Comparison of ENCODE assay signal across 22 mouse cellular contexts in genomic region chr16:26284713-26285112, GRCm38 (mm10).
"Had no signal": no experiment of that assay in that cellular context is flagged by ENCODE, and none has a peak within 500 bp of the region (broad histone marks: within the 10 kb centered on the region; RNA-seq: fewer than 3 reads in every experiment).

No protein-coding gene starts in this region.

- H3K4me1 ChIP-seq: liver, embryonic 13.5 days; liver, embryonic 15.5 days; lung, embryonic 15.5 days; megakaryocyte, embryonic 14.5 days; midbrain, embryonic 13.5 days; midbrain, embryonic 15.5 days; neural tube, embryonic 13.5 days; neural tube, embryonic 15.5 days; stomach, embryonic 15.5 days had no signal

- H3K4me2 ChIP-seq: liver, embryonic 13.5 days; liver, embryonic 15.5 days; lung, embryonic 15.5 days; midbrain, embryonic 11.5 days; midbrain, embryonic 13.5 days; midbrain, embryonic 15.5 days; neural tube, embryonic 13.5 days; neural tube, embryonic 15.5 days; stomach, embryonic 15.5 days had no signal

- DNase-seq: liver, embryonic 13.5 days; liver, postnatal 0 days; lung, adult 2 months; lung, postnatal 14 days; lung, postnatal 36 days; right cerebral cortex, postnatal 14 days; thymus, adult 18-20 months; thymus, postnatal 14 days; thymus, postnatal 36 days had no signal

- H3K9ac ChIP-seq: liver, embryonic 13.5 days; liver, embryonic 15.5 days; liver, postnatal 0 days; lung, embryonic 15.5 days; midbrain, embryonic 13.5 days; midbrain, embryonic 15.5 days; neural tube, embryonic 13.5 days; neural tube, embryonic 15.5 days; stomach, embryonic 15.5 days had no signal

- H3K4me3 ChIP-seq: liver, embryonic 13.5 days; liver, embryonic 15.5 days; lung, embryonic 15.5 days; megakaryocyte, embryonic 14.5 days; midbrain, embryonic 13.5 days; midbrain, embryonic 15.5 days; myocyte; neural tube, embryonic 13.5 days; neural tube, embryonic 15.5 days; stomach, embryonic 15.5 days had no signal

- ATAC-seq: liver, postnatal 0 days; lung, postnatal 0 days; midbrain, embryonic 13.5 days; midbrain, embryonic 15.5 days had no signal

- H3K9me3 ChIP-seq: liver, embryonic 13.5 days; liver, embryonic 15.5 days; lung, embryonic 15.5 days; midbrain, embryonic 13.5 days; midbrain, embryonic 15.5 days; neural tube, embryonic 13.5 days; neural tube, embryonic 15.5 days; stomach, embryonic 15.5 days had no signal

- H3K27me3 ChIP-seq: liver, embryonic 13.5 days; liver, embryonic 15.5 days; lung, embryonic 15.5 days; megakaryocyte, embryonic 14.5 days; midbrain, embryonic 13.5 days; midbrain, embryonic 15.5 days; neural tube, embryonic 13.5 days; neural tube, embryonic 15.5 days; stomach, embryonic 15.5 days had no signal

- H3K27ac ChIP-seq: liver, embryonic 13.5 days; liver, embryonic 15.5 days; lung, embryonic 15.5 days; macrophage; midbrain, embryonic 13.5 days; midbrain, embryonic 15.5 days; neural tube, embryonic 13.5 days; neural tube, embryonic 15.5 days; stomach, embryonic 15.5 days; stomach, postnatal 0 days had no signal

- H3K36me3 ChIP-seq: liver, embryonic 13.5 days; liver, embryonic 15.5 days; lung, embryonic 15.5 days; midbrain, embryonic 13.5 days; midbrain, embryonic 15.5 days; neural tube, embryonic 13.5 days; neural tube, embryonic 15.5 days; stomach, embryonic 15.5 days had no signal
